Mouse (Mus musculus): ENCODE measurements around the gene Man2a2.

- TF ChIP-seq POLR2A (IDR thresholded peaks at IDR 0.05; ENCODE audit: insufficient read depth, low read depth, low read length) = no peak
- no peak for TF ChIP-seq CTCF (IDR thresholded peaks at IDR 0.05)
Observed at GRCm38 (mm10) chr7:80406186-80406585, 35.0 kb upstream of the Man2a2 start.
